Mouse (Mus musculus): ENCODE results near the gene Rsrc1.

Rsrc1 gene

DNA sequence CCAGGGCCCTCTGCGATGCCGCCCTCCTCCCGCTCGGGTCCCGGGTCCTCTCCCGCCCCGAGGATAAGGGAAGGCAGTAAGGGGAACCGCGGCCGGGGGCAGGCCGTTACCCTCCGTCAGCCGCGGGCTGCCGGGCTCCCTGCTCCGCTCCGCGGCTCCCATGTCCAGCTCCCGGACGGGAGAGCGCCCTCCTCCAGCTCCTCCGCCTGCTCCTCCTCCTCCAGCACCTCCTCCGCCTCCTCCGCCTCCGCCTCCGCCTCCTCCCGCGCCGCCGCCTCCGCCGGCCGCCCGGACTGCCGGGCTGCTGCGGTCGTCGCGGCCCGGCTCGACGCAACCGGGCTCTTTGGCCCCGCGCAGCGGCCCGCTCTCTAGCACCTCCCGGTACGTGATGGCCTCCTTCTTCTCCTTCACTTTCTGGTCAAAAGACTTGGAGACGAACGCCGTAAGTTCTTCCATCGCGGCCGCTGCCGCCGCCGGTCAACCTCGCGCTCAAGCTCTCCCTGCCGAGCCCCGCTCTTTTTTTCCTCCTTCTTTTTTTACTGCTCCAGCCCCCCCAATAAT is at the start of gene Rsrc1:
Rsrc1 (plus strand) TSS at position 290 of the 561 bp plus-strand sequence.
- DNase-seq (ENCODE audit: extremely low spot score, low read depth, low spot score) = no peak

DNA sequence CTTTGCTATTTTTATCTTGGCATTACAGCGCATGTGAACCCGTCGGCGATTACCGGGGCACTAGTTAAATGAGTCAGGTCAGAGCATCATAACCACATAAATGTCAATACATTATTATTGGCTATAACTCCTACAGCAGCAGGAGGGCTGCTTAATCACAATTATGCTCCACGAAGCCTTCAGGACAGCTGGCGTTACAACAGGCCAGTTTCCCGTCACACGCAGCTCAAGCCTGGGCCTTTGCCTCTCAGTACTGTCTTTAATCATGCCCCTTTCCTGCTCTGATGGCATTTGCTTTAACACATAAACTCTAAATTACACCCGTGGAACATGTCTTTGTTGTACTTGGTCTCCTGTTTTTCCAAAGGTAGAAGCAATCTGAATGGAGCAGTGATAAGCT is 41.5 kb upstream of the Rsrc1 start:
- DNase-seq (ENCODE audit: extremely low spot score, low read depth, low spot score) = peak; percentile 68

DNA sequence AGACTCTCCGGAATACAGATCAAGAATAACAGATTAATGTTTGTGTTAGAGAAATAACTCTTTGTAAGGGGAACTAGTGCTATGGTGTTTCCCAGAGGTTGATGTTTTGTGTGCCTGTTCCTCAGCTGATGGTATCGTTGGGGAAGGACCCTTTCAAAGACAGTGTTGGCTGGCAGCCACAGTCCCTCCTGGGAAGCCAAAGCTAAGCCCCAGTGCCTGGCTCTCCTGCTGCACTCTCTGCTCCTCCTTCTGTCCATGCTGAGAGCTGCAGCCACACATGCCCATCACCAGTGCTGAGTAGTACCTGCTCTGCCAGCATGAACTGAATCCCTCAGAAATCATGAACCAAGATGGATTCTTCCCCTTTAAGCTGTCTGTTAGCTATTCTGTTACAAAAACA is 26.1 kb upstream of the Rsrc1 start:
- no peak for DNase-seq (ENCODE audit: extremely low spot score, low read depth, low spot score)

DNA sequence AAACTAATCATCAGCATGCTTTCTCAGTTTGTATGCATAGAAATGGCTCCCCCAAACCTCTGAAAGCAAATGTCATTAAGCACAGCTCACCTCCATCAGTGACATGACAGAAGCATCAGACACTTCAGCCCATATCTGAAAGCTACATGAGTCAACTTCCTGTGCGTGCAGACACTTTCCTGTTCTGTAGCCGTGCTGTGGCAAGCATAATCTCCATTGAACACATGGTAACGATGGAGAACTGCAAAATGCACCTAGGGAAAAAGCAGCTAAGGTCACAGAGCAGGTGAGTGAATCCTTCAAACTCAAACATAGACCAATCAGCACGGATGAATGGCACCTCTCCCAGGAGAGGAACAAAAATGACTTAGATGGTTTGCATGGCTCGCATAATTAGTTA is 21.2 kb upstream of the Rsrc1 start:
- DNase-seq (ENCODE audit: extremely low spot score, low read depth, low spot score) = no peak

DNA sequence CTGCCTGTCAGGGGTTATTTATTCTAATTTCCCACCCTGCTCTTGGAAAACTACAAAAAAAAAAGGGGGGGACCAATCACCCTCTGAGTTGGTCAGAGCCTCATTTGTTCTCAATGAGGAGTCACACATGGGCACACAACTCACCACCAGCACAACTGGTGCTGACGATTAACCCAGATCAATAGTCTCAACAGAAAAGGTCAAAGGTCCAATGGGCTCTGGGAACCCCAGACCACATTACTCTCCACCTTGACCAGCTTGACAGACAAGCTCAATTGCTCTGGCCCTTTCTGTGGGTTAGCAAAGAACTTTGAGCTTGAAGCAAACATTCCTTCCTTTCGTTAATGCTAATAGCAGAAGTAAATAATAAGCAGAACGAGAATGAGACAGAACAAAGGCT is 16.3 kb upstream of the Rsrc1 start:
- no peak for DNase-seq (ENCODE audit: extremely low spot score, low read depth, low spot score)

DNA sequence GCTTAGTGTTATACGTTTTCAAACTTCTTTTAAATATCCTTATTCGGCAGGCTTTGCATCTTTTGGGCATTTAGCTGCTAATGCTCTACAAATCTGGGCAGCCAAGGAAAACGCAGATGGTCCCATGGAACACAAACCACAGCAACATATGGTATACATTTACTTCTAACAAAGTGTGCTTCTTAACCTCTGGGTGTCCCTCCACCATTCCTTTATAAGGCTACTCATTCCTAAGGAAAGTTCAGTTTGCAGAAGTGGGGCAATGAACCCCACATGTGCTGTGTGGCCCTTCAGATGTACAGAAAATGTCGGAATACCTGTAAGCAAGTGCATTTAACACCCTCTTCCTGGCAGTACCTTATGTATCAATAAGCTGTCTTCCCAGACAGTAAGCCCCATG is 13.7 kb upstream of the Rsrc1 start:
- DNase-seq (ENCODE audit: extremely low spot score, low read depth, low spot score) = no peak

DNA sequence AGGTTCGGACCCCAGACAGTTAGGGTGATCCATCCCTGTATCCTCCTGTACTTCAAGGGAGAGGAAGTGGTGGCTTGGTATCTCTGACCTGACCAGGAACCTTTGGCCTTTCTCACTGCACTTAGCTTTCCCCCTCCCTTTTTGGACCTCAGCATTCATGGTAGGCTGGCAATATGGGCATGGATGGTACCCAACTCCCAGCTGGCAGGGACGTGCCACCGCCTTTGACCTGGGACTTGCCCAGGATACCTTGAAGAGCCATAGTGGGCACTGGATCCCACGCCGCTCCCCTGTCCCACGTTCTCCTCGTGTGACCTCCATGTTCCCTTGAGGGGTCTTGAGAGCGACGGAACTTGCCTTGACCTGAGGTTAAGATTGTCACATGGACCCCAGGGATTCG is 10.9 kb upstream of the Rsrc1 start:
- no peak for DNase-seq (ENCODE audit: extremely low spot score, low read depth, low spot score)

DNA sequence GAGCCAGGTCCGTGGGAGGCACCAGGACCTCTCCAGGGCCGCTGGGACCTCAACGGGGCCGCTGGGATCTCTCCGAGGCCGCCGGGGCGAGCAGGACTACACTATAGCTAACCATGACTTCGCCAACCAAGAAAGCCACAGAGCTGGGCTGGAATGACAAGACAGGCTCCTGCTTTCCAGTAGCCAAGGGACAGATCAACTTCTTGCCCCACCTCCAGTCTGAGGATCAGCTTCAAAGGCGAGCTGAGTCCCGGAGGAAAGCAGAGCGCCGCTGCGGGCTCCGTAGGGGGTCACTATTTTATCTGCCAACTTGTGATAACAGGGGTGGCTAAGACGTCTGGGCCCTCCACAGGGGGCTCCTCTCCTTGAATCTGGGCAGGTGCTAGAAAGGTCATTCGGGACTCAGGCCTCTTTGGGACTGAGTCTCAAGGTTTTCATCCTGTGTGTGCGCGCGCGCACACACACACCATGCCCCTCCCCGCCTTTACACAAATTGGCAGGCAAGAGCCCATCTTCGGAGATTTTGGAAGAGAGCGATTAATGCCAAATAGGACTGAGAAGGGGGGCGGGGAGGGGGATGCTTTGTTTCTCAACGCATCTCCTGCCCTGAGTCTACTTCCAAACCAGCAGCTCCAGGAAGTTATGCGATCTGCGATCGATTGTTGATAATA is 10.4 kb upstream of the Rsrc1 start:
- no peak for DNase-seq (ENCODE audit: extremely low spot score, low read depth, low spot score)

DNA sequence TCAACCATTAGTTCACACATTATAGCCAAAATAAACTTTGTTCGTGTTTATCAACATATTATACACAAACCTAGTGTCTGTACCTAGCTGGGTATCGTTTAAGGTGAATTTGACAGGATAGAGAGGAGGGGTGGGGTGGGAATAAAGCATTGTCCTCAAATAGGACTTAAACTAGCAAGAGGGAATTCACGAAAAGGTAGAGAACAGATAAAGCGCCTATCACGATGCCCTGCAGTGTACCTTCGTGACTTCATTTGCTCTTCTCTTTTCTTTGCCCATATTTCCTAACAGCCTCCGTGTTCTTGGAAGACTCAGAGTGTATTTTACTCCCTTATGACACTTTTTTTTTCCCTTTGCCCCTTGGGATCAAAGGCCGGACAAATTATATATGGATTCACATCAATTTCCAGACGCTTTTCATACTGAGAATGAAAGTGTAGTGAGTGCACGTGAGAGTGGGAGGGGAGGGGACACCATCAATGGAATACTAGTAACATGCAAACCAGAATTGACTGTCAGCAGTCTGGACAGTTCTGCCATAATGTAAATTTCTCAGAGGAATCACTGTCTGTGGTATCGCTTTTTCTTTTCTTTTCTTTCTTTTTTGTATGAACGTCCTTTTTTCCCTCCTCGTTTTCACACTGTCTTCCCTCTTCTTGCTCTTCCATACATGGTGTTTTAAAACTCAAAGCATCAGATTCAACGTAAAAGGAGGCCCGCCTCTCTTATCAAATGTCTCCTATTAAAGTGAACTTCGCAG is 8.8 kb upstream of the Rsrc1 start:
- no peak for DNase-seq (ENCODE audit: extremely low spot score, low read depth, low spot score)

DNA sequence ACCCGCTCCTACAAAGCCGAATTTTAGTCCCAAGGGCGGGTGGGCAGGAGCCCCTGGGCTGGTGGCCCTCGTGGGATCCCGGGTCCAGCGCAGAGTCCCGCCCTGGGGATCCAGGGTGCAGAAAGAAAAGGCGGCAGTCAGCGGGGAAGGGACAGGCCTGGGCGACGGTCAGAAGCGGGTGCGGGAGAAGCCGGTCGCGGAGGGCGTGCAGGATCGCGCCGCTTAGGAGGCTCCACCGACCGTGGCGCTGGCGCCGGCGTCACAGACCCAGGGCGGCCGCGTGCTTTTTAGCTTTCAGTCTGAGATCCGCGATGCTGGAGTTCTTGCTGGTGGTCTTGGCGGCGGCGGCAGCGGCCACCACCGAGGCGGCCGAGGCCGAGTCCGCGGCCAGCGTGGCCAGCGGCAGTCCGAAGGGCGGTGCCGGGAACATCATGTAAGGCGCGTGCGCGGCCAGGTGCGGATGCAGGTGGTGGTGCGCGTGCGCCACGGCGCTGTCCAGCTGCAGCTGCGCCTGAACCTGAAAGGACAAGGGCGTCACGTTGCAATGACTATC is 7.7 kb upstream of the Rsrc1 start:
- no peak for DNase-seq (ENCODE audit: extremely low spot score, low read depth, low spot score)

DNA sequence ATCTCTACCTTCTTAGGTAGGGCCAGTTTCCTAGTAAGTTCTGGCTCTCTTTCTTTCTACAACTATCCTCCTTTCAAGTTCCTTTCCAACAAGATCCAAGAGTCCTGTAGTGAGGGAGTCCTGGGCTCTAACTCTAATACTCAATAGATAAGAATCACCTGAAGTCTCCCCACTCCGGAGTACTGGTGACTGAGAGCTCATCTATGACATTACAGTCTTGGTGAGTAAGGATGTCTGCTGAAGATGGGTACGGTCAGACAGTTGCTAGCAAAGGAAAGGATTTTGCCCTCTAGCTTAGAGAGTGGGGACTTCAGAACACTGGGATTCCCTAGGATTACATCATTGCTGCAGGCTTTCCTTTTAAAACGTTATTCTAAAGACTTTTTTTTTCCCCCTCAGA is 6.7 kb upstream of the Rsrc1 start:
- no peak for DNase-seq (ENCODE audit: extremely low spot score, low read depth, low spot score)

DNA sequence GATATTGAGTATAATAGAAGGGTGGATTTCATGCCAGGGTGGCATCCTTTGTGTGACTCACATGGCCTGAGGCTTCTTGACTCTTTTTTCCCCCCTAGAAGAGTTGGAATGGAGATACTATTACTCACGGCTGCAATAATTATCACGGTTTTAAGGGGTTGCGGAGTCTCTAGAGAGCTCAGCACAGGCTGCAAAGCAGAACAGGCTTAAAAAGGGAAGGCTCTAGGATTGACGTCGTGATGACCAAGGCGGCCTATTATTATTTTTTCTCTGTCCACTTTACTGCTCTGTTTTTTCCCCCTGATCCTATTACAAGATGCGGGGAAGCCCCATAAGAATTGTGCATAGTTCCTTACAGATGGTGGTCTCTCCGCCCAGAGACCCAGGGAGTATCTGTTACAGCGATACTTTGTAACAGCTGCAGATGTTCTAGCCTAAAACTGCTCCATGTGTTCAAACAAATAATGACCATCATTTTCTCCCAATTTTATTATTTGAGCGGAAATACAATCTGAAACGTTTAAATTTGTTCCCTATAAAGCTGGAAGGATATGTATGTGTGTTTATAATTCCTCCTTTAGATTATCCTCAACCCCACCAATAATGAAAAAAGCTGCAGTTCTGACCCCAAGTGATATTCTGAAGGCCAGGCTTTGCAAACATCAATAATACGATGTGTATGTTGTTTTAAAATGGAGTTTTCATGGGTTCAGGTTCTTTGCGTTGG is 4.1 kb upstream of the Rsrc1 start:
- no peak for DNase-seq (ENCODE audit: extremely low spot score, low read depth, low spot score)

DNA sequence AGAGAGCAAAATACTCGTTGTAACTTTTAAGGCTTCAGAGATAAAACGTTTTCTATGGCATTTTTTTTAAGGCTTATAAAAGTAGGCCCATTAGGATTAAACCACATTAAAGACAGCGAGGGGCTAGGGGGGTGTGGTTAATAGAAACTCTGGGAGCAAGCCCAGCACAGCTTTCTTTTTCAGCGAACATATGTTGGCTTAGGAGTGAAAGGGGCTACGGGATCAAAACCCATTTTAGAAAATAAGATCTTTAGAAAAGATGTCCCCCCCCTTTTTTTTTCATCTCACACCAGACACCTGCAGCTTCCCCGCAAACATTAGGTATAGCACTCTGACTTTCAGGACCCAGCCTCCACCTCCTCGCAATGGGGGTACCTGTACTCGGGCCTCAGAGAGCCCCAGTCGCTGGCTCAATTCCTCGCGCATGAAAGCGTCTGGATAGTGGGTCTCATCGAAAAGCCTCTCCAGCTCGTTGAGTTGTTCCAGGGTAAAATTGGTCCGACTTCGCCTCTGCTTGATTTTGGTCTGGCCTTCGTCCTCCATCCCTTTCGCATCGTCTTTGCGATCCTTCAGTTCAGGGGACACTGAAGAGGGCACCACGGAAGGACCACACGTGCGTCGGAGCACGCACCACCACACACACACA is 3.3 kb upstream of the Rsrc1 start:
- no peak for DNase-seq (ENCODE audit: extremely low spot score, low read depth, low spot score)

DNA sequence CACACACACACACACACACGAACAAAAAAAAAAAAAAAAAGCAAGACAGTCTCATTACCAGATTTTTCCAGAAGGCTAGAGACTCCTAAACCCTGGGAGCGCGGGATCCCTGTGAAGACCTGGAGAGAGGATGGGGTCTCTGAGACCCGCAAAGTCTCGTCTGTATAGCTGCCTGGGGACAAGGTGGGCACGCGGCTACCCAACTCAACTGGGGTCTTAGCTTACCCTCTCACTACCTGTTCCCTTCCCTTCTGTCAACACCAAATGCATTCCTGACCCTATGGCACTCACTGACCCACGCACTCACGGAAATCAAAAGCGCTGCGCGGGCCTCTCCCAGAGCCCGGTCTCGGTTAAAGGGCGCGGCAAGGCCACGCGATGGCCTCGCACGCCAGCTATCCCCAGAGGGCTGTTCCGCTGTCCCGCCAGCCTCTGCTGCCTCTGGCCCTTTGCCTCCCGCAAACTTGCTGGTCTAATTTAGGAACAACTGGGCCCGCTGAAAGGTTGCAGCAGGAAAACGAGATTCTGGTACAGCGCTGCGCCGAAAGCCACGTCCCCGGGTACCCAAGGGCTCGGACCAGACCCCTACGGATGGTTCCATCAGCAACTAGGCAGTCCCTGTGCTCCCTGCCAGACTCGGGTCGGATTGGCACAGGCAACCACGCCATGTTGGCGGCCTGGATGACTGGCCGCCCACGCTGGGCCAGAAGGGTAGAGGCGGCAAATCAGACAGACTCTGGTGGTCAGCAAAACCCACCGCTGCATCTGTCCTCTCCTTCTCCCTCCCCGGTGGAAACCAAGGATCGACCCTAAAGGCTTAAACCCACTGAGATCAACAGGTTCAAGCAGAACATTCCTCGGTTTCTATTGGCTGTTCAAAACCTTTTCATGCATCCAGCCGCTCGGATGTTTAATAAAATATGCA is 2.5 kb upstream of the Rsrc1 start:
- no peak for DNase-seq (ENCODE audit: extremely low spot score, low read depth, low spot score)

DNA sequence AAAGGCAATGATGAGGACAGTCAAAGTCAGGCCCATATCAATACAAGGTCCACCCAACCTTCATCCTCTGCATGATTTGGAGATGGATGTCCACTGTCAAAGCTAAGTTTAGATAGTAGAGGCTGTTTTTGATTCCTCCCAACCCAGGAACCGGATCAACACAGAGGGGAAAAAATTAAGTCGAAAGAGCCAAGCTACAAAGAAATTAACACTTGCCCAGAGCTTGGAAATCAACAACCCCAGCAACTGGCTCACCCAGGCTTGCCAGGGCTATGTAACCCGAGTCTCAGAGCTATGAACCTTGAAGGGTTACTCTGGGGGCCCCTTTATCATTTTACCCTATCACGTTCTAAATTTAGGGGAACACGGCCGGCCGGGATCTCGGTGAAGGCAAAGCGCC is 1.7 kb upstream of the Rsrc1 start:
- no peak for DNase-seq (ENCODE audit: extremely low spot score, low read depth, low spot score)

DNA sequence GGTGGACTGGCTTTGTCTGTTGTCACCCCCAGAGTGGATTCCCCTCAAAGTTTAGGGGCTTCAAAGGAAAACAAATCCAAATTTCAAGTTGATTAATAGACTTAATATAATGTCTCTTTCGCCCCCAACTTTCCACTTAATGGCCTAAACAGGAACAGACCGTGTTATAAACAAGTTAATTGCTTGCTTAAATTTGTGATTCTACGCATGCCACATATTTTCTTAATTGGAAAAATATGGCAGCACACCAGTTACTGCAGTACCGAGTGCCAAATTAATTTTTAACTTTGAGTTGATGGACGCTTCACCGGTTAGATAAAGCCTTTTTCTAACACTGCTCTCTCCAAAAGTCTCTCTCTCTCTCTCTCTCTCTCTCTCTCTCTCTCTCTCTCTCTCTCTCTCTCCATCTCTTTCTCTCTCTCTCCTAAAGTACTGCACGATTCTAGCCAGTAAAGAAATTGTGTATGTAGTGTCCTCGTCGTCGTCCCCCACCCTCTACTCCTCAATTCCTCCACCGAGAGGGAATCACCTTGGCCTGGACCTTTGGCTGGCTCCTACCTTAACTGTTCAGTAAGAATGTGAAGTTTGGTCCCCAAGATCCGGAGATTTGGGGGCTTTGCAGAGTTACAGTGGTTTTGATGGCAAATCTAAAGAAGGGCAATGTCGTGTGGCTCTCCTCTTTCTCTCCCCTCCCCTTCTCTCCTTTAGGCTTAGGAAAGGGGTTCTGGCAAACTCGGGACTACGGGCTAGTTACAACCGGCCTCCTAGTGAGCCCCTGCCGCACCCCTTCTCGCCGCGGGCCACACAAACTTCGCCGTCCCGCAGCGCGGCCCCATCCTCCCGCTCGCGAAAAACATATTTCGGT is 847 bp upstream of the Rsrc1 start:
- no peak for DNase-seq (ENCODE audit: extremely low spot score, low read depth, low spot score)

DNA sequence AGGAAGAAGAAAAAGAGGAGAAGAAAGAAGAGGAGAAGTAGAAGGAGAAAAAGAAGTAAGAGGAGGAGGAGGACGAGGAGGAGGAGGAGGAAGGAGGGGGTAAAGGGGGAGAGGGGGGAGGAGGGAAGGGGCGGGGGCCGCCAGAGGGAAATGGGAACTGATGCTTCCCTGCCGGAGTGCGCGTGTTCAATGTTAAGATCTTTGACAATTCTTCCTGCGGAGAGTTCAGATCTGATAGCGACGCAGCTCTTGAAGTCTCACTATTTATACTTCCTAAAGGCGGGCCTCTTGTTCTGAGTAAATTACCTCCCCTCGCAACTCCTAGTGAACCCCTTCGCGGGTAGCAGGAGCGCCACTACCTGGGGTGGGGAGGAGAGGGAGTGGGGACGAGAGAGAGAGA is 516 bp downstream of the Rsrc1 start, which contains the start of gene Shox2:
Shox2 (minus strand) TSS at position 66 of the 400 bp plus-strand sequence.
- no peak for DNase-seq (ENCODE audit: extremely low spot score, low read depth, low spot score)

DNA sequence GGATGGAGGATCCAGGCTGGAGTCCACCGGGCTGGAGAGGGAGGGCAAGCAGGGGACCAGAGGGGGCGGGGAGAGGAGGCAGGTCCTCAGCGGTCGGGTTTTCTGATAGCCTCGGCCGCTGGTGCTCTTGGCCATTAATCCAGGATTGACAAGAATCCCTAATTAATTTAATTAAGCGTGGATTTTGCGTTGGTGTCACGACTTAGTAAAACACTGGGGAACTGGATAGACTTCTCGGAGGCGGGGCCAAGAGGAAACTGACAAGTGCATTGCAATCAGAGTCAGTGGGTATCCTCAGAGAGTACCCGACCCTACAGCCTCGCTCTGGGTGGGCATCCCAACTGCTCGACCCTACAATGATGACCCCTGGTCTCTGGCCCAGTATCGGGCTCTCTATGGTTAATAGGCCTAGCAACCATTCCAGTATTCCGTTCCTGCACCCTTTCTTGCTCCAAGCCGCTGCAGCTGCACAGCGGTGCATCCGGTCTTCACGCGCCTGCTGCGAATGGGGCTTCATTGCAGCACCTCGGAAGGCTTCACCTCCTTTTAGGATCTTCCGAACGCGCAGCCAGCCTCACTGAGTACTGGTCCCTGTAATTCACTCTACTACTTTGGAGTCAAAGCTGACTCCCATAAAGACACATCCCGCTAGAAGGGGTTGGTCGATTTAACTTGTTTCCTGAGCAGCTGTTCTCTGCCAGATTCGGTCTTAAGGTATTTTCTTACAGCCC is 1.2 kb downstream of the Rsrc1 start:
- DNase-seq (ENCODE audit: extremely low spot score, low read depth, low spot score) = no peak
